Comparison of ENCODE assay signal across 9 mouse cellular contexts in the genomic region with DNA sequence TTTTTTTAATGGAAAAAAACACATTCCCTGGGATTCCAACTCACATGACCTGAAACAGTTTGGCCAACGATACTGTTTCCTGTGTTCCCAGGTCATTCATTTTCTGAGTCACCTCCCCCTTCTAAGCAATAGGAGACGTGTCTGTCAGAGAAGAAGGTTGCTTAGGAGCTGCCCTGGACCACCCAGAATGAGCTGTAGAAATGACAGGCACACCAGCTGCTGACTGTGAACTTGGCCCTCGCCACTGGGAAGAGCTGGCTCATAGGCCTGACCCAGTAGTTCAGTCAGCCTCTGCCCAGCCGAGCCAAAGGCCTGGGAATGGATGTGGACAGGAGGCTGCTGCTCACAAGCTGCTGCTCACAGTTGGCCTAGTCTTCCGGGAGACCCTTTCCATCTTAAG. TPM values are rescaled to one million over a fixed set of nuclear protein-coding genes. Genes with fewer than 3 reads are reported as not detected.
DNase-seq lines count a peak whose midpoint lies in the region; ATAC-seq lines count a peak whose summit lies in the region.
"Had no signal": no experiment of that assay in that cellular context is flagged by ENCODE, and none has a peak within 500 bp of the region (broad histone marks: within the 10 kb centered on the region; RNA-seq: fewer than 3 reads in every experiment).

No protein-coding gene starts in this region.

- WGBS in kidney, embryonic 15.5 days = 17% methylated on average over 5 of the region's 5 CpGs
- WGBS in midbrain, embryonic 11.5 days = 65% methylated on average over 5 of the region's 5 CpGs

- H3K9ac ChIP-seq in kidney, embryonic 15.5 days = no peak overlapping the region
- no peak overlapping the region for H3K9ac ChIP-seq in midbrain, embryonic 11.5 days (ENCODE audit: low read length)

- H3K4me1 ChIP-seq in kidney, embryonic 15.5 days = peaks cover 80% of the 10 kb centered on the region
- H3K4me1 ChIP-seq in midbrain, embryonic 11.5 days (ENCODE audit: control insufficient read depth, insufficient read depth, low read length) = peaks cover 12% of the 10 kb centered on the region

- H3K9me3 ChIP-seq in kidney, embryonic 15.5 days (replicated peaks) = no peaks in the 10 kb centered on the region
- H3K9me3 ChIP-seq in midbrain, embryonic 11.5 days (ENCODE audit: control insufficient read depth, low read length) = no peaks in the 10 kb centered on the region

- DNase-seq in kidney, adult 8-10 months = no peak
- peak; percentile 63 for DNase-seq in adrenal gland, adult 8-10 months
- DNase-seq in fibroblast of lung, adult 2 months (ENCODE audit: low read depth) = peak; percentile 90
- peak; percentile 46 to 81 for DNase-seq in lung, postnatal 4 days
- DNase-seq in midbrain, embryonic 11.5 days (ENCODE audit: low spot score, missing footprints) = no peak
- DNase-seq in layer of hippocampus, adult 8-10 months (ENCODE audit: low spot score in 2 of 2) = no peak
- DNase-seq: cerebellum, adult 2 months; right cerebral cortex, postnatal 4 days had no signal

- H3K36me3 ChIP-seq in kidney, embryonic 15.5 days = peaks cover 12% of the 10 kb centered on the region; the same call in 1 of the 2 replicates
- H3K36me3 ChIP-seq in midbrain, embryonic 11.5 days (ENCODE audit: control insufficient read depth, insufficient read depth, low read length) = no peaks in the 10 kb centered on the region

- H3K27me3 ChIP-seq in kidney, embryonic 15.5 days = no peaks in the 10 kb centered on the region
- H3K27me3 ChIP-seq in midbrain, embryonic 11.5 days (ENCODE audit: control insufficient read depth, insufficient read depth, low read length) = no peaks in the 10 kb centered on the region

- ATAC-seq in kidney, embryonic 15.5 days (replicated peaks; ENCODE audit: low FRiP score) = peak; percentile 49; the same call in 1 of the 2 replicates
- ATAC-seq in midbrain, embryonic 11.5 days (ENCODE audit: low FRiP score) = no peak

- no peak overlapping the region for H3K4me3 ChIP-seq in kidney, embryonic 15.5 days (replicated peaks)
- no peak overlapping the region for H3K4me3 ChIP-seq in midbrain, embryonic 11.5 days (ENCODE audit: low read depth, low read length)

- no peak overlapping the region for H3K4me2 ChIP-seq in kidney, embryonic 15.5 days
- no peak overlapping the region for H3K4me2 ChIP-seq in midbrain, embryonic 11.5 days

- peak overlapping the region; percentile 66; the same call in 1 of the 2 replicates for H3K27ac ChIP-seq in kidney, embryonic 15.5 days
- no peak overlapping the region for H3K27ac ChIP-seq in midbrain, embryonic 11.5 days (ENCODE audit: low read depth, low read length)

RNA-seq across cellular contexts. Expression of gene Srebf1, which starts 57.3 kb away (rescaled TPM):
- polyA plus RNA-seq in kidney, embryonic 15.5 days (2015; fragmentation: Nextera tagmentation; extraction: Ambion mirVana) = 56.3 and 60.0 TPM in 2 replicates
- total RNA-seq in adrenal gland, adult 8-10 months (2022) = 100 to 1,000 TPM; 165 to 367 (median 213) TPM
- polyA plus RNA-seq in midbrain, embryonic 11.5 days (2014; fragmentation: Nextera tagmentation; extraction: Ambion mirVana) = 38.3 and 41.1 TPM in 2 replicates
- total RNA-seq in layer of hippocampus, adult 8-10 months (2022) = 100 to 1,000 TPM in 2 of 4 experiments, 10 to 100 TPM in 2; 84.3 to 119 (median 101) TPM

Comparison
In these comparisons a context has a peak if more than half of its experiments do, and no peak if none do; other contexts are left out.
1. DNase-seq: peak in adrenal gland, adult 8-10 months (single experiment), fibroblast of lung, adult 2 months (single experiment) and lung, postnatal 4 days (2 of 2); none in kidney, adult 8-10 months (0 of 2), midbrain, embryonic 11.5 days (single experiment) and layer of hippocampus, adult 8-10 months (0 of 2).